Mouse (Mus musculus) layer of hippocampus, postnatal 10 days (tissue): ENCODE measurements around the gene Izumo1r. TPM values are rescaled to one million over a fixed set of nuclear protein-coding genes. Genes with fewer than 3 reads are reported as not detected.
"Not testable (repeated sequence)": the region's sequence is repeated elsewhere in the genome, so short reads cannot be mapped to it uniquely, and the experiment has no call there.

ENCODE experiments used
- DNase-seq, 2 experiments: peaks; one replicate each; pipeline ENCODE4 v3.0.0; 2021; ENCODE audit warnings: low spot score in 2 of 2
- total RNA-seq, 2 experiments: library from RNA; stranded (reverse); gene quantifications; 2 replicates each; pipeline ENCODE4 v1.2.3; 2021

Izumo1r gene
- total RNA-seq, 2 experiments from 2014 or later = not detected

DNA sequence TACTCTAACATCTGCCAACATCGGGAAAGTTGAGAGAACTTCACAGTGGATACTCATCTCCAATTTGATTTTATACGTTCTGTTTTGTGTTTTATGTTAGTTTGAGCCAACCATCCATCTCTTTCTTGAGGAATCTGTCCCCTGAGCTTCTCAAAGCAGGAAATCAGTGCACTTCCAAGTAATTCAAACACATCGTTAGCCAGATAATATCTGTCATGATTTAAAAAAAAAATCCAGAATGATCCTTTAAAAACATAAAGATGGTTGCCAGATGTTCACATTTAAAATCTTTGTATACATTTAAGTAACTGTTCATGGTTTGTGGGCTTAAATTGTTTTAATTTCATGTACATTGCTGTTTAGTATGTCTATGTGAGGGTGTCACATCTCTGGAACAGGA lies 2.2 kb upstream of the Izumo1r start:
- no peak for DNase-seq

DNA sequence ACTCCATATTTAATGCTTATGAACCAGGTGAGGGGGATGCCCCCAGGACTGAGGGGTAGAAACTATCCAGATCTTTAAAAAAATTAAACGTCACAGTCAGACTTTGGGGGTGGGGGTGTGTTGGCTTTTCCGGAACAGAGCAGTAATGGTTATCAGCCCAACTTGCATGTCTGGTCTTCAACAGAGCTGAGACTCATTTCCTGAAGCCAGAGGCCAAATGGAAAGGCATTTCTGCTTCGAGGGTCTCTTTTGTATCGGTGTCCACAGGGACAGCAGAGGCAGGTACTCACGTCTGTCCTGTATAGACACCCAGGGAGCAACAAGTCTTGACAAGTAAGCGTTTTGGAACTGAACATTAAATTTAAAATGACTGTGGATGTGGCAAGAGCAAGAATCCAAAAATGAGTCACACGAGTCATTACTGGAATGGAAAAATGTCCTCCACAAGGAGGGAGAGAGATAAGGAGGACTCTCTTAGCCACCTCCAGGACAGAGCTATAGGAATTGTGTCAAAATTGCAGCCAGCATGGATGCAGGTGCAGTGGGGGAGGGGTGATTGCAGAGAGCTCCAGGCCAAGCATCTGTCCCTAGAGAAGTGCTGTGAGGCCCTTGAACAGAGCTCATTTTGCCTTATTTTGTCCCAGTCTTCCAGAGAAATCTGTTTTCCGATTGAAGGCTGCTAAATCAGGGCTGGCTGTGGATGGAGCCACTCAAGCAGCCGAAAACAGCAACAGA lies 1.2 kb upstream of the Izumo1r start:
- no peak for DNase-seq

DNA sequence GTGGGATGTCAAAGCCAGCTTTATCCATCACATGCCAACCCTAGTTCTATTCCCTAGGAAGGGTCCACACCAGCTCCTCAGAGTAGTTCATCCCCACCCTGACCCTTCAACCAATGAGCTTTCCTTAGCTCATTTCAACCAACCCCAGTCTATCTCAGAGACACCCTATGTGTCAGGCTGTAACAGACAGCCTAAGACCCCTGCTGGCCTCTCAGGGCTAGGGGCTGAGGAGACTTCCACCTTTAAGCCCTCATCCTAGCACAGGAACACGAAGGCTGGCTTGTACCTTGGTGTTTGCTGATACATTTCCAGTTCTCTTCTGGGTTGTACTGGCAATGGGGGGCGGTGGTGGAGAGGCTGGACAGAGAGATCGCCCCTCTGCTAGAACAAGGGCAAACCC lies 743 bp downstream of the Izumo1r start:
- DNase-seq = no peak

DNA sequence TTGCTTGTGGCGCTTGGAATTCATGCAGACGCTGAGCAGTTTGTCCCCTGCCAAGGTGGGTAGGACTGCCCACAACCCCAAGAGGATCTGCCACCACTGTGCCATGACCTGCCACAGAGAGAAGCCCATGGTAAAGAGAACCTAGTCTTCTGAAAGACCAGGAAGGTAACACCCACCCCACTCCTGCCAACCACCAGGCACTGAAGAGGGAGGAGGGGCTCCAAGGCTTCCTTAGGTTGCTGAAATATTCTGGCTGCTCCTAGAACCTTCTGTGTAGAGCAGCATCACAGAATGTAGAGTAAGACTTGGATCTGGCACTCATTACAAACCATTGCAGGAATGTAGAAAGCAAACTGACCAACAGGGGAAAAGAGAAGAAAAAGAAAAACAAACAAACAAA lies 1.3 kb downstream of the Izumo1r start:
- no peak for DNase-seq

DNA sequence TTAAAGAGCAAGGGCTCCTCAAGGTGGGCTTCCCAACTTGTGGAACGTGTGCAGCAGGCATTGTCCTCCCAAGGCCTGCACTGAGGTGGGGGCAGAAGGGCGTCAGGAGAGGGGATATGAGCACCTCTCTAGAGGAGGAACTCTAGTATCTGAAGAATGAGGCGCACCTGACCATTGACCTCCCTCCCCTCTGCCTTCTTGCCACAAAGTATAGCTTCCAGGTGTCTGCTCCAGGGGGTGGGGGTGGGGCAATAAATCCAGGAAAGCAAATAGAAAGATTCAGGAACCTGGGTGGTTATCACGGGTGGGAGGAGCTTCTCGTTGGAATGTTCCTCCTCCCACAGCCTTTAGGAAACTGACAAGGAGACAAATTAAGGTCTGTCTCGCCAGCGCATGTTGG lies 2.0 kb downstream of the Izumo1r start:
- no peak for DNase-seq

DNA sequence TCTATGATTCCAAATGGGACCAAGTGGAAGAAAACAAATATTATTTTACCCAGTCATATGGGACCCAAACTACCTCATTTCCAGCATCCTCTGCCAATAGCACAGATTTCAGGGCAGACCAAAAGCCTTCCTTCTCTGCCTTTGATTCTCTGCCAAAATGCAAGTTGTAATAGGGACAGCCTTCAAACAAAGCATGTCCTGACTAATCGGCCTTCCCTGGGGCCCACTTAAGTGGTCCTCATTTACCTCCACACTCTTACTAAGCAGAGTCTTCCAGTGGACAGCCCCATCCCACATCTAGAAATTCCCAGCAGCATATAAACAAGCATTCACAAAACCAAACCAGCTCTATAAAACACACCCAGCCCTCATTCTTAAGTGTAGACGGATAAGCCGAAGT lies 6.6 kb downstream of the Izumo1r start:
- no peak for DNase-seq

DNA sequence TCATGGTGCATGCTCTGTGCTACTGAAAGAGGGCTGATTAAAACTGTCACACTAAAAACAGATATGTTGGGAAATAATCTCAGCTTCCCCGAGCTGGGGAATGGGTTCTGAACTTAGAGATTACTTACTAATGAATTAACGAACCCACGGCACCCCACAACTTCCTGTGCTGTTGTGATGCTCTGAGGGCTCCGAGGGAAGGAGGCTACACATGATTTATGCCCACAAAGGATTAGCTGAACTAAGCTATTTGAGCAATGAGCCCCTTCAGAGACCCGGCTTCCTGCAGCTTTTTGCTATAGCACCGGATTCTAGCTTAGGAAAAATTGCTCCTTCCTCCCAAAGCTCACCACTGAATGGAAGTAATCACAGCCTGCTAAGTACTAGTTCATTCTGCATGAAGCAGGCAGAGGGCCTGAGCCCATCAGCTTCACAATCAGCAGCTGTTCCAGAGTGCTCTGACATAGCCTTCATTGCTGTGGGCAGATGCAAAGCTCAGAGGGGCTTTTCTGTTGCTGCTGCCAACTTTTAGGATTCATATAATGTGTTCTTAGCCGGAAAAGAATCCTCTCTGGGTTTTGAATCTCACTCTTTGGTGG lies 8.4 kb downstream of the Izumo1r start:
- no peak for DNase-seq

DNA sequence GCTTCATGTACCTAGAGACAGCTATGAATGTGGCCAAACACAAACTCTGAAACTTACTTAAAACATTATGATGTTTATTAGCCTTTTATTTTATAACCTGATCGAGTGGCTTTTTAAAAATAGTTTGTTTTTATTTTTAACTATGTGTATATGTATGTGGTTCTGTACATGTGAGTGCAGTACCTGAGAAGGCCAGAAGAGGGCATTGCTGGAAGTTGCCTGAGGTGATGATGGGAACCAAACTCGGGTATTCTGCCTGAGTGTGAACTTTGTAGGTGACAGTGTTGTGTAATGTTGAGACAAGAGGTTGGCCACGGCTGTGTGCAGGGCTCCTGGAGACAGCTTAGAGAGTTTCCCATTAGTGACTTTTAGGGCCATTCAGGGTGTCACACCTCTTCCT lies 9.1 kb downstream of the Izumo1r start:
- DNase-seq = no peak

DNA sequence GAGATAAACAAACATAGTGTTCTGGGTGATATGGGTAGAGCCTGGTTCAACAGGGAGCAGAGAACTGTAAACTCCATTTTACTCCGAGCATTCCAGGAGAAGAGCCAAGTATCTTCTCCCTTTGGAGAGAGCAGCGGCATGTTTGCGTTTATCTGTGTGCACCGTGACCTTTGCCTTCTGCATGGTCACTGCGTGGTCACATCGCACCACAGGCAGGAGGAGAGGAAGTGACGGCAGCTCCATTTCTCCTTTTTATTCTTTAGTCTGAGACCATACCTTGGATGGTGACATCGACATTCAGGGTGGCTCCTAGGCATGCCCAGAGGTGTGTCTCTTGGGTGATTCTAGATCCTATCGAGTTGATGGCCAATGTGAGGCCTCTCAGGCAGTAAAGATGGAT lies 10.4 kb downstream of the Izumo1r start:
- no peak for DNase-seq

DNA sequence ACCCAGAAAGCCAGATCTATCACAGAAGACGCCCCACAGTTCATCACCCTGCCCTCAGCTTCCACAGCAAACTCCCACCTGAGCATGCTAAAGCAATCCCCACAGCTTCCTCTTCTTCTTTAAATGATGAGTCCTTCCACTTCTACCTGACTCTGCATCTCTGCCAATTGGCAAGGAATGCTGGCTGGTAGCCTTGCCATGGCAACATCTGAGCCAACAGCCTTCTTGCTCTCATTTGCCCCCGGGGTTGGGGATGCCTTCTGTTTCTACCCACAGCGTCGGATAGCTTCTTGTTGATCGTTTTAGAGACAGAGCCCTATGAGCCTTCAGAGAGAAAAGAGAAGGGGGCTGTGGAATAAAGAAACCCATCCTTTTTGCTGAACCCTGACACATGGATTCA lies 11.9 kb downstream of the Izumo1r start:
- no peak for DNase-seq

DNA sequence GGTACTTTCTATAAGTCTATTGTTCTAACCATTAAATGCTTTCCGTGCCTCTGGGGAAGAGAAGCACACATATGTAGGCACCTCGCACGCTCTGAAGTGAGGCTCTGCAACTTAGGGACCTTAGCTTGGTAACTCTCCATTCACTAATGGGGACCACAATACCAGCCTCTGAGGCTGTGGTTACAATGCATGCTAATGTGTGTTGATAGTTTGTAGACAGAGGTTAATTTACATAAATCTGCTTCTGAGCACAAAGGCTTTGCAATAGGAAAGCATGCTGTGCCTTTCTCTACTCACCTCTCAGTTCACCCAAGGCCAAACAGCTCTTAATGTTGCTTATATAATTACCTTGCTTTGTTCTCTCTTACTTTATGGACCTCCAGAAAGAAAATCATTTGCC lies 13.1 kb downstream of the Izumo1r start:
- DNase-seq = no peak

DNA sequence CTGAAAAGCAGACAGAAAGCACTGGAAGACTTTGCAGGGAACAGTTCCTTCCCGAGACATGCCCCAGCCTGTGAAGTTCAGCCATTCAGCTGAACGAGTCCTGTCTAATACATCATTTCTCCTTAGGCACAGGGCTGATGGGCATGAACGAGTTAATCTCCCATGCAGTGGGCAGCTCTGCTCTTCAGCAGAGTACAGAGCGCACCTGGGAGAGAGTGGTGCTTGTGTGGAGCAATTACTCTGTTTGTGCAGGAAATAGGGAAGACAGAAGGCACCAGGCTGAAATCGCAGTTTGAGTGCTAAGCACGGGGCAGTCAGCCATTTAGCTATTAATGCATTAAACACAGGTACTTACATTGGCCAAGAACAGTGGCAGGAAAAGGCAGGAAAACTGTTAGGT lies 15.1 kb downstream of the Izumo1r start:
- no peak for DNase-seq

DNA sequence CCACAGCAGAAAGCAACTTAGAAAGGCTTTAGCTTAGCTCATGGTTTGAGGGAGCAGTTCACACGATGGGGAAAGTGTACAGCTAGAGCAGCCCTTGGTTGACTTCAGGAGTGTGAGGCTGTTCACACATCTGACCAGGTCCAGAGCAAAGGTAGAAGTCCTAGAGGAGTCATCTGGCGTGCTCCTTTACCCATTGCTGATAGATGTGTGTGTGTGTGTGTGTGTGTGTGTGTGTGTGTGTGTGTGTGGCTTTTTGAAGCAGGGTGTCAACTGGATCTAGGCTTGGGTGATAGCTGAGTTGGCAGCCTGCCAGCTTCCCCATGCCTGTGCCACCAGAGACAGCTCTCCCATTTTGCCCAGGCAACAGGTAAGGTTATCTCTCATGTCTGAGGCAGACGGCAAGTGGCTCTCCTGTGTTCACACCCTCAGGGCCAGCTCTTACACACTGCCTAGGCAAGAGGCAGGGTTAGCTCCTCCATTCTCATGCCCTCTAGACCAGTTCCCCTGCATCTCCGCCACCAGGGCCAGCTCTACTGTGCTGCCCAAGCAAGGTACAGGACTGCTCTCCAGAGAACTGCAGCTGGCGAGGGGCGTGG lies 15.9 kb downstream of the Izumo1r start:
- DNase-seq = no peak

DNA sequence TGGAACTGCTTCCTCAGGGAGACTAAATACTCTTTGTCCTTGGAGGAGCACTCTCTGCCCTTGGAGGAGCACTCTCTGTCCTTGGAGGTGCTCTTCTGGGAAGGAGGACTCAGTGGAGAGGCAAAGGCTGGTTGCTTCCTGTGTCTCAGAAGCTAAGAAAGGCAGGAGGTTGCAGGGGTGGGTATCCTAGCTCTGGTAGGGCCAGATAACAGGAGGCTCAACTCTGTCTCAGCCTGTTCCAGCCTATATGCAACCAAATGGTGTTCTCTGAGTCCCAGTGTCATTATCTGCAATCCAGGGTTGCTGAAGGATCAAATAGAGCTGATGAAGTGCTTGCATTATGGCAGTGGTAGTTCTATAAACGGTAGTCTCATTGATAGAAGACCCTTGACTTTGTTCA lies 17.8 kb downstream of the Izumo1r start:
- no peak for DNase-seq

DNA sequence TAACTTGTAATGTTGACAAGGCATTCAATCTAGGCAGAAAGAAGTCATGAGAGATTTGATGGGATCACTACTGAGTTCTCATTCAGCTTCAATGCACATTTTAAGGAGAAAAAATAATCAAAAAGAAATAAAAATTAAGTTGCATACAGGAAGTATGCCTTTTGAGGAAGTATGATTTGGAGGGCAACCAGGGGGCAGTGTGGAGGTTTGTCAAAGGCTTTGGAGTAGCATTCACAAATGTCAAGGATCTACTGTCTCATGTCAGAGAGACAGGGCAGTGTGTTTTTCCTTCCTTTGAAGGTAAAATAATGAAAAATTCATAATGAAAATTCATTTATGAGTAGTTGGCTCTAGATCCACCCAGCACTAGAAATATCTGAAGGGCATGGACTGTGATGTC lies 18.6 kb downstream of the Izumo1r start:
- no peak for DNase-seq

DNA sequence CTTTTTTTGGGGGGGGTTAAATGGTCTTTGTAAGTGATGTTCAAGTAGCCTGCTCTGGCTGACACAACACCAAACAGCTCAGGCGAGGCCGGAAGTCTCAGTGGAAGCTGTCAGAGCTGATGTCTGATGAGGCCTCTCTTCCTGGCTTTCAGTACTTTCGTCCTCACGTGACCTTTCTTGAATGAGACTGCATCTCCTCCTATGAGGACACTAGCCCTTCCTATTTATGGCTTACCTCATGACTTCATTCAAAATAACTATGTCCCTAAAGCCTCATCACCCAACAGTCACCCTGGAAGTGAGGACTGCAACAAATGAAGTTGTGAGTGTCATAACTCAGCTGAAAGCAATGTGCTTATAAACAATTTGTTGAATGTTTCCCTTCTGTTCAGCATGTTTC lies 19.1 kb downstream of the Izumo1r start:
- DNase-seq = no peak

DNA sequence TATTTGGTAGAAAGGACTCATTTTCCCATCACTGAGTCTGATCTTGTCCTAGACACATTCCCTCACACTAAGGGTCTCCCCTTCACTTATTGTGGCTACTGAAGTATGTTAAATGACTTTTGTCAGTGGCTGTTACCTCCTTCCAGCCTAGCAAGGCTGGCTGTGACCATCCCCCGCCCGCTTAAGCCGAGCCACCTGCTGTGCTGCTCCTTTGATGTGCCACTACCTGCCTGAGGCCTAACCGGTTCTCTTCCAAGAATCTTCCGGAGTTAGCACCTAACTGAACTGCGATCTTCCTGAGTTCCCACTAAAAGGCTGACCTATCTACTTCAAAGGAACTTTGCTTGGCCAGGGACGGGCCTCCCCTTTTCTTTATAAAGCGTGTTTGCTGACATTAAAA lies 27.2 kb downstream of the Izumo1r start:
- not testable (repeated sequence) for DNase-seq

DNA sequence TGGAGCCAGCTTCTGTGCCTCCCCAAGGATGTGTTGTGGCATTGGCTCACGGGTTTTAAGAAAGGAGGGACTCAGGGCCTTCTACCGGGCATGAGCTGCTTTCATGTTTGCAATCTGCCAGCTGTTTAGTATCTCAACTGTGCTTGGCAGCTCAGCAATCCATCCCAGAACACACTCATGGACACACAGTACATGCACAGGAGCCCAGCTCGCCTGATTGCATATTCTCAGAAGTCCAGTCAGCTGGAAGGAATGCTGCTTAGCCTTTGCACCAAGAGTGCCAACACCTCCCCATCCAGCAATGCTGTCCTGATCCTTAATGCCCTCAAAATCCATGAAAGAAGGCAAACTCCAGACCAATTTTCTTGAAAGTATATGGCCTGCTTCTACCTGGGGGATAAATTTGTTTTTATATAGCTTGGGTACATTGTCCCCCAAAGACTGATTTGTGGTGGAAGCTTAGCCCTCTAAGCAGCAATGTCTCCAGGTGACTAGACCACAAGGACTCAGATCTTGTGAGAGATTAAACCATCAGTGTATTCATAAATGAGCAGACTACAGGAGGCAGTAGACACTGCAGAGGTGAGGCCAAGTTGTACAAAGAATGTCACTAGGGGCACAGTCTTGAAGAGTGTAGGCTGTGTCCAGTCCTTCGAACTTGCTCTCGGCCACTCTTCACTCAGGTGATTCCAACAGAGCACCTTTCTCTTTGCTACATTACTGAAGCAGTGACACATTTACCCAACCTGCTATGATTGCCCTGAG lies 27.8 kb downstream of the Izumo1r start:
- DNase-seq = no peak

DNA sequence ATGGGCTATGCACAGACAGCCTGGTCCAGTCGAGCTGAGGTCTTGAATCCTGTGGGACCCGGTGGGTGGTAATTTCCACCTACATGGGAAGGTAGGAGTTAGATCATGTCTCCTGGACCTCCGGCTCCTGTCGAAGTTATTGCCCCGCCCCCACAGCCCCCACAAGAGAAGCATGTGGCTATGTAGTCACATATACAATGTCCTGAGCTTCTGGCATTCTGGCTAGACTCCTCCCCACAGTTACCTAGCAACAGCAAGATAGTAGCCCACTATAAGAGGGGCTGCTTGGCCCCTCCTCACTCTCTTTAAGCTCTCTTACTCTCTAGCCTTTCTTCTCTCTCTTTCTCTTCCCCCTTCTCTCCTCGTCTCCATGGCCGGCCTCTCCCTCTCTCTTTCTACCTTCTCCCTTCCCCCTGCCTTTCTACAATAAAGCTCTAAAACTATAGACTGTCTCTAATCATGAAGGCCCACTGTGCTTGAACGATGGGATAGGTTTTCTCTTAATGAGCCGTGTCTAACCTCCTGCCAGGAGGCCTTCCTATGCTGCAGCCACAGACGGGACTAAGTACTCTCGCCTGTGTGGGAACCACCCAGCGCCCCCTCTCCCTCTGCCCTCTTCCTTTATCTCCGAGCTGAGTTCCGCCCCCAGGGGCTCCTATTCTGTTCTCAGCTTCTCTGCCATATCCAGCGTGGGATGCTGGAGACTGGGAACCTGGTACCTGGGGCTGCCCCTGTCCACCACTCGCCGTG lies 31.4 kb downstream of the Izumo1r start:
- no peak for DNase-seq

DNA sequence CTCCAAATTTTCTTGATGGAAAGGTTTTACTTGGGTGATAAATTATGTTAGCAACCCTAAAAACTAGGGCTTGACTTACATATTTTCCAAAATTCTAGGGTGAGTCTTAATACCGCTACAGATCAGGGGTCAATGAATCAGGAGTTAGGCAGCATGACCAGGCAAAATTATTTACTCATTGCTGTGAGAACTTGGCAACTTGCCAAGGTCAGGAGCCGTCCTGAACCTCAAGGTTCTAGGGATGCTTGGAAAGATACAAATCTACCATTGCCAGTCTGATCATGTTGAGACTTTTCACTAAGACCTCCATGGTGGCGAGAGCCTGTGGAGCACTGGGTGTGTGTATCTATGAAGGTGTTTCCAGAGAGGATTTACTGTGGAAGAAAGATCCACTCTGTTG lies 32.2 kb downstream of the Izumo1r start:
- no peak for DNase-seq

DNA sequence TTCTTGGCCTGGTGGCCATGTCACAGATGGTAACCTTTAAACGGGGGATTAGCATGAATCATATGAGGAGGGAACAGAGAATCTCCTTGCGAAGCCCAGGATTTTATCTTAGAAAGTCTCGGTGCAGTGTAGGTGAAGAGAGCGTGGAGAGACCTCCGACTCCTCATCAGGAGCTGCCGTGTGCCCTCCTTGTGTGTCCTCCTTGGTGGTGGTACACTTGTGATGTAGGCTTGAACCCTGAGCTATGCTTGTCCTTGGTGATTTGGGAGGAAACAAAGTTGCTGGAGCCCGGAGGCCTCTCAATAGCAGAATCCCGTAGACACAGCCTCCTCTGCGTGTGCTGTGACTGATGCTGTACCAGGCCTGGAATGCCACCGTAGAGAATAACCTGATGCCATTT lies 32.9 kb downstream of the Izumo1r start:
- no peak for DNase-seq
